Mouse (Mus musculus) embryonic facial prominence, embryonic 14.5 days (tissue): ENCODE data around the gene Gm9747. TPM values are rescaled to one million over a fixed set of nuclear protein-coding genes. Genes with fewer than 3 reads are reported as not detected.

Experiments used
- ATAC-seq: fragments of 200-750 bp; cut with Nextera tagmentation; 2 replicates; pipeline ENCODE4 v1.8.0; 2017; ENCODE audit warnings: low read depth, moderate number of reproducible peaks, moderate TSS enrichment
- DNase-seq: peaks from one replicate; pipeline ENCODE4 v3.0.0-alpha.2; 2015; ENCODE audit warnings: low spot score
- H3K27ac ChIP-seq: fragments of 300-500 bp; sonication (generic); replicated peaks from 2 replicates; pipeline ENCODE4 v1.5.1; 2014; ENCODE audit warnings: low read depth, mild to moderate bottlenecking, low read length, moderate library complexity
- H3K27me3 ChIP-seq: fragments of 300-500 bp; sonication (generic); replicated peaks from 2 replicates; pipeline ENCODE4 v1.6.1; 2014; ENCODE audit warnings: low read length; ENCODE audit not compliant: control insufficient read depth, insufficient read depth
- H3K36me3 ChIP-seq: fragments of 300-500 bp; sonication (generic); 2 replicates; pipeline ENCODE4 v1.6.1; 2014; ENCODE audit warnings: low read length, mixed read lengths; ENCODE audit not compliant: control insufficient read depth, insufficient read depth
- H3K4me1 ChIP-seq: fragments of 300-500 bp; sonication (generic); 2 replicates; pipeline ENCODE4 v1.6.1; 2014; ENCODE audit warnings: antibody characterized with exemption, low read length; ENCODE audit not compliant: control insufficient read depth, insufficient read depth
- H3K4me2 ChIP-seq: fragments of 300-500 bp; sonication (generic); 2 replicates; pipeline ENCODE4 v1.6.1; 2014; ENCODE audit warnings: low read depth, mild to moderate bottlenecking, low read length, moderate library complexity, mixed read lengths
- H3K4me3 ChIP-seq: fragments of 300-500 bp; sonication (generic); 2 replicates; pipeline ENCODE4 v1.5.1; 2014; ENCODE audit warnings: low read depth, mild to moderate bottlenecking, low read length
- H3K9ac ChIP-seq: fragments of 300-500 bp; sonication (generic); 2 replicates; pipeline ENCODE4 v1.6.1; 2014; ENCODE audit warnings: low read depth, mild to moderate bottlenecking, low read length, moderate library complexity, mixed read lengths
- H3K9me3 ChIP-seq: fragments of 300-500 bp; sonication (generic); 2 replicates; pipeline ENCODE4 v1.6.1; 2016; ENCODE audit warnings: low read length; ENCODE audit not compliant: control insufficient read depth
- WGBS: fragments of 180-500 bp; shearing (Covaris S2); extraction: QIAGEN DNeasy Blood & Tissue Kit; methylation state at CpG from one replicate; pipeline ENCODE4 v1.1.7; 2014; 5-methylcytosine and 5-hydroxymethylcytosine counted together
- polyA plus RNA-seq: library from polyadenylated mRNA; unstranded; fragments of >200 nt; fragmentation: Nextera tagmentation; extraction: Ambion mirVana; gene quantifications from 2 replicates; pipeline ENCODE4 v1.2.1, GENCODE M21; 2014

The Gm9747 gene
- 53.6 and 55.0 TPM in 2 replicates for polyA plus RNA-seq

- no peak within 1 kb of the TSS for H3K9ac ChIP-seq
- peaks cover 32% of the 10 kb centered on the region for H3K36me3 ChIP-seq
- H3K27ac ChIP-seq: no peak within 1 kb of the TSS
- H3K4me2 ChIP-seq: no peak within 1 kb of the TSS
- 93% methylated on average over 3 of the region's 3 CpGs for WGBS
- no peak within 1 kb of the TSS for H3K4me3 ChIP-seq
- DNase-seq: no peak
- no peaks in the 10 kb centered on the region for H3K9me3 ChIP-seq
- H3K4me1 ChIP-seq: no peaks in the 10 kb centered on the region
- no peak for ATAC-seq
- no peaks in the 10 kb centered on the region for H3K27me3 ChIP-seq
These were observed at the start of gene Gm9747 for GRCm38 (mm10) chr1:82232812-82233211. Gm9747 (plus strand) TSS chr1:82233112.

DNA sequence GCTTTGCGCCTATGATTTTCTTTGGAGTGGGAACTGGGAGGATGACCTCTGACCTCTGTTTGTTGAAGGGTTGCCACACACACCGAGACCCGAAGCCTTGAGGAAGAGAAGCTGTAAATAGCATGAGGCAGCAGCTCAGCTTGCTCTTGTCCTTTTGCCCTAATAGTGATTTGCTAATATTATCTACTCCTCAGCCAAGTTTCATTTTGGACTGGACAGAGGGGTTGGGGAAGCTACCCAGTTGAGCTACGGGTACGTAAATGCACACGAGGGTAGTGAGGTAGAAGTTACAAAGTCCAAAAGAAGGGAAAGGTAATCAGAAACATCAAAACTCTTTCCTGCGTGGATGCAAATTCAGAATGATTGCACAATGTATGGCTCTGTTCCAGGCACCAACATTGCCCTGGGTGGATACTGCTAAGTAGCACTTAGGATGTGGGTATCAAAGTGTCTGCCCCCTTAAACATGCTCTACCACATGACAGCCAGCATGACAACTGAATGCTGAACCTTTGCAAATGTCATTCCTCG, 48.9 kb upstream of the Gm9747 start:
- Histone ChIP-seq H3K27me3 (no peaks in the 10 kb centered on the region), H3K4me1 (no peaks in the 10 kb centered on the region), H3K4me2 (no peak overlapping the region), H3K9ac (no peak overlapping the region), H3K9me3 (no peaks in the 10 kb centered on the region), H3K27ac (no peak overlapping the region), H3K4me3 (no peak overlapping the region), H3K36me3 (no peaks in the 10 kb centered on the region)
- ATAC-seq (no peak), DNase-seq (no peak)
- WGBS: 66% methylated on average over 8 of the region's 8 CpGs

- H3K4me1 ChIP-seq: peaks cover 3% of the 10 kb centered on the region; the same call in 1 of the 2 replicates
- no peaks in the 10 kb centered on the region for H3K36me3 ChIP-seq
- no peak for DNase-seq
- H3K4me3 ChIP-seq: no peak overlapping the region
- no peak overlapping the region for H3K27ac ChIP-seq
- 74% methylated on average over 10 of the region's 10 CpGs for WGBS
- H3K9me3 ChIP-seq: no peaks in the 10 kb centered on the region
- H3K9ac ChIP-seq: no peak overlapping the region
- no peak overlapping the region for H3K4me2 ChIP-seq
- no peak for ATAC-seq
- H3K27me3 ChIP-seq: no peaks in the 10 kb centered on the region
These were observed 44.2 kb upstream of the Gm9747 start for GRCm38 (mm10) chr1:82188549-82189231.

- H3K27ac ChIP-seq: no peak overlapping the region
- H3K4me2 ChIP-seq: no peak overlapping the region
- no peak overlapping the region for H3K9ac ChIP-seq
- H3K27me3 ChIP-seq: no peaks in the 10 kb centered on the region
- no peaks in the 10 kb centered on the region for H3K9me3 ChIP-seq
- no peaks in the 10 kb centered on the region for H3K36me3 ChIP-seq
- 51% methylated on average over 3 of the region's 3 CpGs for WGBS
- DNase-seq (peak; percentile 45), ATAC-seq (0 out of 2 replicates have a peak, but pooled peaks have one; percentile 26)
- peaks cover 3% of the 10 kb centered on the region; the same call in 1 of the 2 replicates for H3K4me1 ChIP-seq
- no peak overlapping the region for H3K4me3 ChIP-seq
These were observed 43.4 kb upstream of the Gm9747 start for GRCm38 (mm10) chr1:82189516-82189915.

- Histone ChIP-seq H3K9ac (no peak overlapping the region), H3K27me3 (no peaks in the 10 kb centered on the region), H3K4me1 (peaks cover 3% of the 10 kb centered on the region; the same call in 1 of the 2 replicates), H3K27ac (no peak overlapping the region), H3K4me3 (no peak overlapping the region), H3K36me3 (no peaks in the 10 kb centered on the region), H3K4me2 (no peak overlapping the region), H3K9me3 (no peaks in the 10 kb centered on the region)
- ATAC-seq (peak; percentile 78), DNase-seq (peak; percentile 45)
- WGBS: 35% methylated on average over 3 of the region's 3 CpGs
These were observed 41.3 kb upstream of the Gm9747 start for GRCm38 (mm10) chr1:82191579-82191978.

DNA sequence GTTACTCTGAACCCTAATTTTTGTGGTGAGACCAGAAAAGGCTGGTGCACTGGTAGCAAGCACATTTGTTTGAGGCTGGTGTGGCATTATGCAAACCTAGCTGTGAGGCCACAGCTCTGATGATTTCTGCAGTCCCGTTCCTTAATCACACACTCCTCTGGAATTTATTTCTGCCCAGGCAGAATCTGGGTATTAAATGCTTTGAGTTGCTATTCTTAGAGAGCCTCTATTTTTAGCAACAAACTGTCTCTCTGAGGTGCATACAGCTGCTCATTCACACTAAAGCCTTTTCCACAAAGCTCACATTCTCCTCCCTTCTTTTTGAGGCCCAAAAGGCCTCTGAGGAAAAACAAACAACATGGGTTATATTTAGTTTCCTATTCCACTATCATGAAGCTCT, 33.0 kb upstream of the Gm9747 start:
- H3K9me3 ChIP-seq: no peaks in the 10 kb centered on the region
- DNase-seq (peak; percentile 88), ATAC-seq (peak; percentile 76)
- H3K9ac ChIP-seq: no peak overlapping the region
- no peaks in the 10 kb centered on the region for H3K27me3 ChIP-seq
- peaks cover 20% of the 10 kb centered on the region for H3K4me1 ChIP-seq
- H3K4me3 ChIP-seq: no peak overlapping the region
- H3K4me2 ChIP-seq: peak overlapping the region; percentile 9; the same call in 1 of the 2 replicates
- WGBS: 0% methylated on average over 1 of the region's 1 CpGs
- no peaks in the 10 kb centered on the region for H3K36me3 ChIP-seq
- peak overlapping the region; percentile 63 for H3K27ac ChIP-seq

- peak; percentile 64 for DNase-seq
- Histone ChIP-seq H3K27me3 (no peaks in the 10 kb centered on the region), H3K4me2 (peak overlapping the region; percentile 9; the same call in 1 of the 2 replicates), H3K4me1 (peaks cover 20% of the 10 kb centered on the region), H3K4me3 (no peak overlapping the region), H3K36me3 (no peaks in the 10 kb centered on the region), H3K27ac (peak overlapping the region; percentile 63), H3K9ac (no peak overlapping the region), H3K9me3 (no peaks in the 10 kb centered on the region)
- no peak for ATAC-seq
- 43% methylated on average over 7 of the region's 7 CpGs for WGBS
These were observed 32.3 kb upstream of the Gm9747 start for GRCm38 (mm10) chr1:82200636-82201035.

- no peak overlapping the region for H3K27ac ChIP-seq
- no peaks in the 10 kb centered on the region for H3K4me1 ChIP-seq
- WGBS: 75% methylated on average over 5 of the region's 5 CpGs
- no peaks in the 10 kb centered on the region for H3K27me3 ChIP-seq
- H3K4me2 ChIP-seq: no peak overlapping the region
- H3K9ac ChIP-seq: no peak overlapping the region
- no peak for ATAC-seq
- DNase-seq: no peak
- no peak overlapping the region for H3K4me3 ChIP-seq
- H3K36me3 ChIP-seq: no peaks in the 10 kb centered on the region
- peaks cover 7% of the 10 kb centered on the region; the same call in 1 of the 2 replicates for H3K9me3 ChIP-seq
These were observed 25.4 kb upstream of the Gm9747 start for GRCm38 (mm10) chr1:82207511-82207910.
